Mouse (Mus musculus) cerebellum, adult 2 months (tissue): ENCODE results near the gene Atg2a. TPM values are rescaled to one million over a fixed set of nuclear protein-coding genes. Genes with fewer than 3 reads are reported as not detected.
"Not testable (repeated sequence)": the region's sequence is repeated elsewhere in the genome, so short reads cannot be mapped to it uniquely, and the experiment has no call there.

Experiments used
- DNase-seq, 2 experiments: peaks; one replicate each; pipeline ENCODE4 v3.0.0; 2021
- H3K27ac ChIP-seq: fragments of 200-500 bp; 2 replicates; pipeline ENCODE4 v1.5.1; 2012; ENCODE audit warnings: low read length, control low read depth, inconsistent platforms; ENCODE audit not compliant: insufficient read depth
- H3K27me3 ChIP-seq: fragments of 200-500 bp; 2 replicates; pipeline ENCODE4 v1.6.1; 2012; ENCODE audit warnings: inconsistent platforms, mild to moderate bottlenecking, low read length, moderate library complexity; ENCODE audit not compliant: control insufficient read depth, insufficient read depth
- H3K4me1 ChIP-seq: fragments of 200-500 bp; 2 replicates; pipeline ENCODE4 v1.6.1; 2011; ENCODE audit warnings: low read length; ENCODE audit not compliant: control insufficient read depth, insufficient read depth
- H3K4me3 ChIP-seq: fragments of 200-500 bp; replicated peaks from 2 replicates; pipeline ENCODE3; 2011; ENCODE audit warnings: mild to moderate bottlenecking, low read depth, low read length, control low read depth; ENCODE audit not compliant: insufficient read depth
- CTCF ChIP-seq: fragments of 200-500 bp; IDR thresholded peaks from 2 replicates; pipeline ENCODE4 v1.5.1; 2011; ENCODE audit warnings: low read depth, mild to moderate bottlenecking, control low read depth, low read length, moderate library complexity, borderline replicate concordance; ENCODE audit not compliant: insufficient read depth
- POLR2A ChIP-seq: fragments of 200-500 bp; IDR thresholded peaks from 2 replicates; pipeline ENCODE4 v1.6.1; 2011; ENCODE audit warnings: low read length, control low read depth, borderline replicate concordance; ENCODE audit not compliant: insufficient read depth
- WGBS: fragments of 180-500 bp; shearing (Covaris S2); methylation state at CpG from one replicate; pipeline ENCODE4 v1.1.7; 2018; 5-methylcytosine and 5-hydroxymethylcytosine counted together
- polyA plus RNA-seq: library from polyadenylated mRNA; depleted of rRNA; stranded (reverse); fragments of >200 nt; gene quantifications from 2 replicates; pipeline ENCODE4 v1.2.3, GENCODE M21; 2012

Atg2a gene
- polyA plus RNA-seq, 1 experiment, result 40.8 TPM

DNA sequence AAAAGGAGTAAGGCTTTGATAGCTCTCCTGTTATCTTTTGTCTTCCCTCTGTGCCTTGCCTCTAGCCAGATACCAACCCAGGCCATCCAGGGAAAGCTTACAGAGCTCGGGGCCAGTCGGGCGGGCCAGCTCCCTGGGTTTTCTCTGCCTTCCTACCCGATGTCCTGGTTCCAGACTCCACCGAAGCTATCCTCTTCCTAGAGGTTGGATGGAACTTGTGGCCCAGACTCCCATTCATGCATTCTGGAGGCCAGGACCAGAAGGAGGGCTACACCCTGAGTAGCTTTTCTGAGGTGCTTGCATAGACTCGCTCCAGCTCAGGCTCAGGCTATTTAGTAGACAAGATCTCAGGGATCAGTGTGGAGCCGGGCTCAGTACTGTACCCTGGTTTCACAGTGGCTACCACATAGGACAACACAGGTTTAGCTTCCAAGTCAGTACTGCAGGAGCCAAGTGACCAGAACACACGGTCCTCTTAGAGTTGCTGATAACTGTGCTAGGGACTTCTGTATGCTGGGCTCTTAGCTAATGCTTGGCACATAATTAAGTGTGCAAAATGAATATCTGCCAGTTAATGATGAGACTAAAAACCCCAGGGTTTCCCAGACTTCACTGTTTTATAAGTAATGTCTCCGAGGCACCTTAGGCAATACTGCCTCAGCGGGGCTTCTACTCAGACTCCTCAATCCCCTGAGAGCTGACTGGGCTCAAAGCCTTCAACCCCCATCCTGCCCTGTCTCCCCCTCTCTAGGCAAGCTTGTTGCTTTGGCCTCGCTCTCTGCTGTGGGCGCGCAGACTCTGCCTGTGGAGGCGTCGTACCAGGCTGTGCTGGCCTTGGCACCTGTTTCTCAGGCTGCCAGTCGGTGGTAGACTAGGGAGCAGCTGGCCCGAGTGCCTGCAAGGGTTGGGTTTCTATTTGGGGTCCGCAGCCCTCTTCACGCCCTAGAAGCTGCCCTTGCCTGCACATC lies 45.2 kb downstream of the Atg2a start:
- WGBS, result 16% methylated on average over 19 of the region's 19 CpGs
- DNase-seq, result peak; percentile 73 to 79
- Histone ChIP-seq H3K4me3 (no peak overlapping the region), H3K27me3 (no peaks in the 10 kb centered on the region), H3K27ac (peak overlapping the region; percentile 80), H3K4me1 (peaks cover 73% of the 10 kb centered on the region)
- TF ChIP-seq CTCF (no peak), POLR2A (no peak)

DNA sequence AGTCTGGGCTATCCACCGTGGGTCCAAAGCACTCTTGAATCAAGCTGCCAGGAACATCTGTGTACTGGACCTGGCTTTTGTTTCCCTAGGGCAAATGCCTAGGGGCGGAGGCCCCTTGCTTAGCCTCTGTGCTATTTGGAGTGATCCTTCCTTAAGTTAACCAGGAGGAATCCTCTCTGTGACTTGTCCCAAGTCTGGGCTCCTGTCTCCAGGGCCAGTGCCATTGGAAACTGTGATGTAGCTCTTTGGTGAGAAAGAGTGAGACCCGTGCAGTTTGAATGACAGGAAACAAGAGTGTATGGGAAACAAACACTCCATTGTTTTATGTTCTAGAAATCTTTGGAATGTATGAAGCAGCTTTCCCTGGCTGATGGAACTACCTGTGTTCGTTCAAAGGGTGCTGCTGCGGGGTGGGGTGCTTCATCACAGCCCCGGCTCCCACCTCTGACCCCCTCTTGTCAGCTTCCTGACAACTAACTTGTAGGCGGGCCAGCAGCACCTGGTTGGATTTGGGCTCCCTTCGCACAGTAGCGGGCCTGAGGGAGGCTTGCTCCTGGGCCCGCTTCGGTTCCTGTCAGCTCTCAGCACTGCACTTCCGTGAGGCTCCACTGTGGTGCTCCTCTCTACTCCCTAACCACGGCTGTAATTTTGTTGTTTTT lies 46.9 kb downstream of the Atg2a start:
- TF ChIP-seq CTCF (no peak), POLR2A (no peak)
- 61% methylated on average over 13 of the region's 13 CpGs for WGBS
- Histone ChIP-seq H3K4me3 (no peak overlapping the region), H3K27ac (peak overlapping the region; percentile 80), H3K4me1 (peaks cover 80% of the 10 kb centered on the region), H3K27me3 (no peaks in the 10 kb centered on the region)
- DNase-seq, result no peak

DNA sequence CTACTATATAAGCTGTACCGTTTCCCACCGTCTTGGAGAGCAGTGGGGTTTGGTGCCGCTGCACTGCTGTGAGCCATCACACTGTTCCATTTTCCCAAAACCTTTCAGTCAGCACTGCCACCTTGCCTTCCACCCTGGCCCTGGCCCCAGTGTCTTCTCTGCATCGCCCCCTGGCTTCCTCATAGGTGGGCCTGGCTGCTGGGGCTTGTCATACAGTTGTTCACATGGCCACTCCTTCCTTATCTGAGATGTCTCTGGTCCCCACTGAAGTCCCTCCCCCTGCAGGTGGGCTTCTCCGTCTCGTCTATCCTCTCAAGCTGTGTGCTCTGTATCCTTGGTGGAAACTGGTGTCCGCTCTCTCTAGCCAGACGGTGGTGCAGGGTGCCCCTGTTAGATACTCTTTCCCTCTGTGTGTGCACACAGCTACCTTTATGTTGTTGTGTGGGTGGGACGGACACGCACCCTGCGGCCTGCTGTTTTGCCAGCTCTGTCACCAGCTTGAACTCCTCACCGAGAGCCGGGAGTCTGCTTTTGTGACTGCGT lies 48.3 kb downstream of the Atg2a start:
- no peak for DNase-seq
- peaks cover 69% of the 10 kb centered on the region for H3K4me1 ChIP-seq
- no peak overlapping the region for H3K4me3 ChIP-seq
- H3K27ac ChIP-seq, result peak overlapping the region; percentile 64
- WGBS, result 59% methylated on average over 14 of the region's 14 CpGs
- H3K27me3 ChIP-seq, result no peaks in the 10 kb centered on the region
- TF ChIP-seq POLR2A (no peak), CTCF (no peak)

- Histone ChIP-seq H3K27ac (peak overlapping the region; percentile 83; the same call in 1 of the 2 replicates), H3K4me1 (peaks cover 60% of the 10 kb centered on the region)
- WGBS, result 73% methylated on average over 6 of the region's 6 CpGs
- not testable (repeated sequence) for H3K27me3 ChIP-seq, H3K4me3 ChIP-seq, DNase-seq
Observed at GRCm38 (mm10) chr19:6290720-6291116, 49.2 kb downstream of the Atg2a start.

GRCm38 (mm10) chr19:6291117-6291781 lies 49.8 kb downstream of the Atg2a start:
- peak overlapping the region; percentile 83 for H3K27ac ChIP-seq
- WGBS, result 15% methylated on average over 10 of the region's 10 CpGs
- H3K27me3 ChIP-seq, result no peaks in the 10 kb centered on the region
- DNase-seq, result peak; percentile 84 to 91
- no peak overlapping the region for H3K4me3 ChIP-seq
- peaks cover 55% of the 10 kb centered on the region for H3K4me1 ChIP-seq
- TF ChIP-seq CTCF, result no peak
- 0 out of 2 replicates have a peak, but pooled peaks have one; percentile 11 for TF ChIP-seq POLR2A

DNA sequence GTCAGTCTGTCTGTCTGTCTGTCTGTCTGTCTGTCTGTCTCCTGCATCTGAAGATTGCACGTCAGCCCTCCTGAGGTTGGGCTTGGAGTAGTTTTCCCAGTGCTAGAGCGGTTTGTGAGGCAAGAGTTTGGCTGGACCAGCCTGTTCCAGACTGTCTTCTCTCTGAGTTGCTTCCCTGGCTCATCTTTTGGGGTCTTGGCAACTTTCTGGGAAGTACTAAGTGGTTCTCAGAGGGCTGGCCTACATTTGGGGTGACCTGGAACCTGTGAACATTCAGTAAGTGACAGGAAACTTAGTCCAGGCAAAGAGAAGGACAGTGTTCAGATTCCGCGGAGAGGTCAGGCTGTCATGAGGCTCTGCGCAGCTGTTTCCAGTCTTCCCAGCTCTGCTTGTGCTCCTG lies 50.8 kb downstream of the Atg2a start:
- no peak overlapping the region for H3K4me3 ChIP-seq
- no peak for DNase-seq
- 72% methylated on average over 5 of the region's 5 CpGs for WGBS
- TF ChIP-seq POLR2A, result no peak
- TF ChIP-seq CTCF, result no peak
- peaks cover 46% of the 10 kb centered on the region for H3K4me1 ChIP-seq
- H3K27ac ChIP-seq, result peak overlapping the region; percentile 48
- no peaks in the 10 kb centered on the region for H3K27me3 ChIP-seq

DNA sequence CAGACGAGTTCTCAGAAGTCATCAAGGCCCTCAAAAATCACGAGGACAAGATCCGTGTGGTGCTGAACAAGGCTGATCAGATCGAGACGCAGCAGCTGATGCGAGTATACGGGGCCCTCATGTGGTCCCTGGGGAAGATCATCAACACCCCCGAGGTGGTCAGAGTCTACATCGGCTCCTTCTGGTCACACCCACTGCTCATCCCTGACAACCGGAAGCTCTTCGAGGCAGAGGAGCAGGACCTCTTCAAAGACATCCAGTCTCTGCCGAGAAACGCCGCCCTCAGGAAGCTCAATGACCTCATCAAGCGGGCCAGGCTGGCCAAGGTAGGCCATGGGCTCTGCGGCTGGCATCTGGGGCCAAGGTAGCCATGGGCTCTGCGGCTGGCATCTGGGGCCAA lies 52.8 kb downstream of the Atg2a start:
- H3K4me1 ChIP-seq, result peaks cover 41% of the 10 kb centered on the region
- TF ChIP-seq CTCF (no peak), POLR2A (no peak)
- no peak overlapping the region for H3K27ac ChIP-seq
- H3K4me3 ChIP-seq, result no peak overlapping the region
- DNase-seq, result no peak
- 87% methylated on average over 17 of the region's 17 CpGs for WGBS
- H3K27me3 ChIP-seq, result no peaks in the 10 kb centered on the region
